Mouse (Mus musculus) spleen, adult 2 months (tissue): ENCODE data around the gene Tnfaip8l1. TPM values are rescaled to one million over a fixed set of nuclear protein-coding genes. Genes with fewer than 3 reads are reported as not detected.
A peak's percentile ranks its signal among the peaks of the same experiment; 100 is the strongest.

ENCODE experiments used
- DNase-seq, 2 experiments: peaks; one replicate each; pipeline versions ENCODE4 v3.0.0 to v3.0.0-alpha.2; 2012 to 2021; ENCODE audit warnings: low spot score in 2 of 2, low read depth in 1 of 2
- H3K27ac ChIP-seq: fragments of 200-500 bp; 2 replicates; pipeline ENCODE4 v1.5.1; 2012; ENCODE audit warnings: low read length, inconsistent platforms; ENCODE audit not compliant: insufficient read depth
- H3K27me3 ChIP-seq: fragments of 200-500 bp; 2 replicates; pipeline ENCODE4 v1.6.1; 2012; ENCODE audit warnings: mild to moderate bottlenecking, moderate library complexity, low read length, inconsistent platforms; ENCODE audit not compliant: control insufficient read depth, insufficient read depth
- H3K36me3 ChIP-seq: fragments of 200-500 bp; 2 replicates; pipeline ENCODE4 v1.6.1; 2012; ENCODE audit warnings: mild to moderate bottlenecking, low read length, inconsistent platforms; ENCODE audit not compliant: control insufficient read depth, insufficient read depth
- H3K4me1 ChIP-seq: fragments of 200-500 bp; 2 replicates; pipeline ENCODE4 v1.6.1; 2011; ENCODE audit warnings: inconsistent platforms; ENCODE audit not compliant: control insufficient read depth, insufficient read depth, insufficient read length
- H3K4me3 ChIP-seq: fragments of 200-500 bp; 2 replicates; pipeline ENCODE4 v1.5.1; 2011; ENCODE audit warnings: mild to moderate bottlenecking, inconsistent platforms; ENCODE audit not compliant: insufficient read depth, insufficient read length; ENCODE audit errors: extremely low read depth
- CTCF ChIP-seq: fragments of 200-500 bp; IDR thresholded peaks from 2 replicates; pipeline ENCODE4 v1.5.1; 2011; ENCODE audit warnings: mild to moderate bottlenecking, inconsistent platforms; ENCODE audit not compliant: insufficient read depth, insufficient read length, insufficient replicate concordance; ENCODE audit errors: extremely low read depth
- POLR2A ChIP-seq: fragments of 200-500 bp; IDR thresholded peaks from 2 replicates; pipeline ENCODE4 v1.6.1; 2011; ENCODE audit warnings: low read depth, low read length, inconsistent platforms
- WGBS: fragments of 180-500 bp; shearing (Covaris S2); methylation state at CpG from one replicate; pipeline ENCODE4 v1.1.7; 2018; 5-methylcytosine and 5-hydroxymethylcytosine counted together
- polyA plus RNA-seq: library from polyadenylated mRNA; depleted of rRNA; stranded (reverse); fragments of >200 nt; gene quantifications from 2 replicates; pipeline ENCODE4 v1.2.3, GENCODE M21; 2012

Tnfaip8l1 gene
- polyA plus RNA-seq, 1 experiment, result 7.3 TPM

DNA sequence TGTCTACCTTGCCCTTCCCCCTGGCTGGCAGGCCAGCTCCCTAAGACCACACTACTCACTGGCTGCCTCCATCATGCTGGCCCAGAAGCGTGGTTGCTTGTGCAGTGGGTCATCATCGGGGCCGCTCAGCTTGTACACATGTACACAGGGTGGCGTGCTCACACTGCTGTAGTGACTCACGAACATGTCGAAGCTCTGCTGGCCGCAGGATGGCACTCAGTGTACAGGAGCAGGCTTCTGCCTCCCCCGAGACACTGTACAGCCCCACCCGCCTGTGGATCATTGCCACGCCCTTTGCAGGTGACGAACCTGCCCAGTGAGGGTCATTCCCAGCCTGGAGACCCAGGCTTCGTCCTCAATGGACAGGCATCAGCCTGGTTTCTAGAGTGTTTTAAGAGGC lies 32.1 kb downstream of the Tnfaip8l1 start:
- Histone ChIP-seq H3K27ac (no peak overlapping the region), H3K4me1 (no peaks in the 10 kb centered on the region), H3K36me3 (peaks cover 47% of the 10 kb centered on the region), H3K27me3 (no peaks in the 10 kb centered on the region), H3K4me3 (no peak overlapping the region)
- TF ChIP-seq CTCF, result no peak
- TF ChIP-seq POLR2A, result no peak
- 89% methylated on average over 12 of the region's 12 CpGs for WGBS
- no peak for DNase-seq

DNA sequence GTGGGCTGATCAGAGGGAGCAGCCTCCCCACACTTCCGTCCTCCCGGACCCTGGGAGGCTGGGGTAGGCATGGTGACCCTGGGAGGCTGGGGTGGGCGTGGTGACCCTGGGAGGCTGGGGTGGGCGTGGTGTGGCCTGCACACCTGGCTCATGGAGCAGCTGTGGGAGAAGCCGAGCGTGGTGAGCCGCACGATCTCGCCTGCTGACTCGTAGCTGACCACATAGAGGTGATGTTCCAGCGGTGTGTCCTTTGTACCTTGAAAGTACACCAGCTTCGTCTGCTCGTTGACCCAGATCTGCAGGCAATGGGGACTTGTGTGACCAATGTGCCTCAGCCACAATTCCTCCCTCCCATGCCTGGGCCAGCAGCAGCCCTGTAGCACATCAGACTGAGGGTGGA lies 32.5 kb downstream of the Tnfaip8l1 start:
- 89% methylated on average over 13 of the region's 13 CpGs for WGBS
- Histone ChIP-seq H3K4me1 (no peaks in the 10 kb centered on the region), H3K27me3 (no peaks in the 10 kb centered on the region), H3K27ac (no peak overlapping the region), H3K4me3 (no peak overlapping the region), H3K36me3 (peaks cover 43% of the 10 kb centered on the region)
- TF ChIP-seq POLR2A, result no peak
- TF ChIP-seq CTCF, result no peak
- DNase-seq, result no peak

DNA sequence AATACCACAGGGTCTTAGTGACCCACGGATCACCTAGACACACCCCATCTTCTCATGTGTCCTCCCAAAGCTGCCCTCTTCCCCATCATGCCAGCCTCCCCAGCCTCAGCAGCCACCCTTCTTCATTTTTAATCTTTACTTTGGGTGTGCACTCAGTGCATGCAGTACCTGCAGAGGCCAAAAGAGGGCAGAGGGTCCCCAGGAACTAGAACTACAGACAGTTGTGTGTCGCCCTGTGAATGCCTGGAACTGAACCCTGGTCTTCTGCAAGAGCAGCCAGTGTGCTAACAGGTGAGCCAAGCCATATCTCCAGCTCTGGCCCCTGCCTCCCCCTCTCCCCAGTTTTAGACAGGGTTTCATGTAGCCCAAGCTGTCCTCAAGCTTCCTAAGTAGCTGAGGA lies 34.6 kb downstream of the Tnfaip8l1 start:
- no peaks in the 10 kb centered on the region for H3K27me3 ChIP-seq
- no peaks in the 10 kb centered on the region for H3K4me1 ChIP-seq
- peaks cover 34% of the 10 kb centered on the region for H3K36me3 ChIP-seq
- H3K27ac ChIP-seq, result no peak overlapping the region
- H3K4me3 ChIP-seq, result no peak overlapping the region
- TF ChIP-seq POLR2A (no peak), CTCF (peak; percentile 44; the same call in 1 of the 2 replicates)
- 91% methylated on average over 2 of the region's 2 CpGs for WGBS
- no peak for DNase-seq

DNA sequence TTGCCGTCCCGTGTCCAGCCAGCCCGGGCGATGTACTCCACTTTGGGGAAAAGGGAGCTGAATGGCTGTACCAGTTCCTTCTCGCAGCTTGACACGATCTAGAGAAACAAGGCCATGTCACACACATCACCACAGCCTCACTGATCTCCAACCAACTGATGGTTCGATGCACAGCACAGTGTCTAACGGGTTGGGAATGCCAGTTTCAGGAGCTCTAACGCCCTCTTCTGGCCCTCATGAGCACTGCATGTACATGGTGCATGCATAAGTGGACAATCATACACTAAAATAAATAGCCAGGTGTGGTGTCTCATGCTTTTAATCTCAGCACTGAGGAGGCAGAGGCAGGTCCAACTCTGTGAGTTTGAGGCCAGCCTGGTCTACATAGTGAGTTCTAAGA lies 38.3 kb downstream of the Tnfaip8l1 start:
- Histone ChIP-seq H3K27ac (no peak overlapping the region), H3K4me3 (no peak overlapping the region), H3K27me3 (no peaks in the 10 kb centered on the region), H3K36me3 (peaks cover 48% of the 10 kb centered on the region), H3K4me1 (no peaks in the 10 kb centered on the region)
- no peak for DNase-seq
- WGBS, result 92% methylated on average over 9 of the region's 9 CpGs
- TF ChIP-seq CTCF, result peak; percentile 15; the same call in 1 of the 2 replicates
- TF ChIP-seq POLR2A, result no peak

DNA sequence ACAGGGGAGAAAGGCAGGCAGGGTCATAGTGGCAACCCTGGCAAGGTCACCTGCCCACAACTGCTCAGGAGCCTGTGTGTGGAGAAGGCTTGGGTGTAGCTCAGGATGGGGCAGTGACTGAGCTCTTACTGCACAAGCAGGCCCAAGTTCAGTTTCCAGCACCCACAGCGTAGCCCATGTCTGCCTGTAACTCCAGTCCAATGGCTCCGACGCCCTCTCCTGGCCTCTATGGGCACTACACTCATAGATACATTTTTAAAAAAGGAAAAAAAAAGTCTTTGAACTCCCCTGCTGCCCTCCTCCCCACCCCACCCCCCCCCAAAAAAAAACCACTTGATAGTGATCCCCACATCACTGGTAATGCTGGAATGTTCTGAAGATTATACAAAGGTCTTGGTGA lies 39.4 kb downstream of the Tnfaip8l1 start:
- Histone ChIP-seq H3K27ac (no peak overlapping the region), H3K4me1 (no peaks in the 10 kb centered on the region), H3K27me3 (no peaks in the 10 kb centered on the region), H3K36me3 (peaks cover 49% of the 10 kb centered on the region), H3K4me3 (no peak overlapping the region)
- 78% methylated on average over 3 of the region's 3 CpGs for WGBS
- DNase-seq, result no peak
- TF ChIP-seq CTCF, result no peak
- no peak for TF ChIP-seq POLR2A

DNA sequence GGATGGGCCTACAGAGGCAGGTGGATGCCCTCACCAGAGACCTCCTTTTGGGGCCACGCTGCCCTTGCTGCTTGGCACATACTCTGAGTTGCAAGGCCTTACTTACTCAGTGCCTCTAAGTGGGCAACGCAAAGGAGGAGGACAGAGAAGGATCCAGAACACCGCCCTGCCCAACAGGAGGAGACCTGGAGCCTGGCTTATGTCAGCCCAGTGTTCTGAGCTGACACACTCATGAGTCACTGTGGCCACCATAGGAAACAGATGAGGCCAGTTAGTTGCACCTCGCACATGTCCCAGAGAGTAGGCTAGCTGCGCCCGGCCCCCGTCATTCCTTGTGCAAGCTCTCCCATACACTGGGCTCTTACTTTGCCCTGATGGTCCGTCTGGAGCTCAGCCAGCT lies 40.2 kb downstream of the Tnfaip8l1 start:
- no peak overlapping the region for H3K4me3 ChIP-seq
- H3K27ac ChIP-seq, result no peak overlapping the region
- DNase-seq, result no peak
- H3K27me3 ChIP-seq, result no peaks in the 10 kb centered on the region
- TF ChIP-seq CTCF (no peak), POLR2A (no peak)
- no peaks in the 10 kb centered on the region for H3K4me1 ChIP-seq
- peaks cover 44% of the 10 kb centered on the region for H3K36me3 ChIP-seq
- 94% methylated on average over 8 of the region's 8 CpGs for WGBS

DNA sequence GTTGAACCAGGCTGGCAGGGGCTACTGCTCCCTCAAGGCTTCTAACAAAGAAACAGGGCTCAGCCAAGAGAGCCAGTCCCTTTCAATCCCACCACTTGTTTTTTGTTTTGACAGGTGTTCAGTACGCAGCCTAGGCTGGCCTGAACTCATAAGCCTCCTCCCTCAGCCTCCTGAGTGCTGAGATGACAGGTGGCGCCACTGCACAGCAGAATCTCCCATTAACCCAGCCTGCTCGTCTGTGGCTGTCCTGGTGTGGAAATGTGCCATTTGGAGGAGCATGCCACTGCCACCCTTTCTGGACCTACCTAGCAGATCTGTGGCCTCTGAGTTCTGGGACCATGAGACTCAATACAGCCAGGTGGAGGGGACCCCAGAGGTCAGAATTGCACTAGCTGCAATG lies 41.5 kb downstream of the Tnfaip8l1 start:
- no peaks in the 10 kb centered on the region for H3K4me1 ChIP-seq
- no peaks in the 10 kb centered on the region for H3K27me3 ChIP-seq
- no peak for DNase-seq
- H3K4me3 ChIP-seq, result no peak overlapping the region
- no peak overlapping the region for H3K27ac ChIP-seq
- peaks cover 34% of the 10 kb centered on the region for H3K36me3 ChIP-seq
- TF ChIP-seq POLR2A, result no peak
- WGBS, result 80% methylated on average over 3 of the region's 3 CpGs
